Mouse (Mus musculus) MEL (cell line): ENCODE measurements around the gene Sft2d2.

Source experiments
- CTCF ChIP-seq, 3 experiments: IDR thresholded peaks in 2 of 3; conservative IDR thresholded peaks in 1 of 3; 2 replicates each; pipeline ENCODE4 v1.5.1; 2011 to 2012; ENCODE audit warnings: low read length in 3 of 3, low read depth in 2 of 3, mild to moderate bottlenecking in 2 of 3, improper control_type of control experiment in 1 of 3, inconsistent platforms in 1 of 3, mixed read lengths in 1 of 3, moderate library complexity in 1 of 3; ENCODE audit not compliant: control insufficient read depth in 1 of 3, insufficient read depth in 1 of 3, poor library complexity in 1 of 3, severe bottlenecking in 1 of 3
- ELF1 ChIP-seq: IDR thresholded peaks from 2 replicates; pipeline ENCODE4 v1.6.1; 2014; ENCODE audit warnings: low read depth, mild to moderate bottlenecking, inconsistent platforms, low read length, improper control_type of control experiment, moderate library complexity
- EP300 ChIP-seq, 2 experiments: IDR thresholded peaks; 2 replicates each; pipeline ENCODE4 v1.6.1; 2011; ENCODE audit warnings: improper control_type of control experiment in 2 of 2, low read length in 2 of 2, low read depth in 1 of 2, mild to moderate bottlenecking in 1 of 2
- GATA1 ChIP-seq: IDR thresholded peaks from 2 replicates; pipeline ENCODE4 v1.6.1; 2011; ENCODE audit warnings: low read depth, low read length, improper control_type of control experiment
- MEF2A ChIP-seq: IDR thresholded peaks from 2 replicates; pipeline ENCODE4 v1.6.1; 2014; ENCODE audit warnings: low read depth, mild to moderate bottlenecking, inconsistent platforms, low read length, improper control_type of control experiment; ENCODE audit not compliant: poor library complexity, insufficient replicate concordance, severe bottlenecking; ENCODE audit errors: extremely low read depth
- MXI1 ChIP-seq: IDR thresholded peaks from 2 replicates; pipeline ENCODE4 v1.6.1; 2011; ENCODE audit warnings: mild to moderate bottlenecking, low read depth, low read length, improper control_type of control experiment
- POLR2A ChIP-seq, 2 experiments: IDR thresholded peaks; 2 replicates each; pipeline ENCODE4 v1.6.1; 2011 to 2012; ENCODE audit warnings: low read length in 2 of 2, mild to moderate bottlenecking in 2 of 2, control low read depth in 1 of 2, improper control_type of control experiment in 1 of 2, low read depth in 1 of 2, moderate library complexity in 1 of 2; ENCODE audit not compliant: control insufficient read depth in 1 of 2, insufficient read depth in 1 of 2, poor library complexity in 1 of 2
- TCF12 ChIP-seq: IDR thresholded peaks from 2 replicates; pipeline ENCODE4 v1.6.1; 2014; ENCODE audit warnings: low read depth, mild to moderate bottlenecking, inconsistent platforms, low read length, improper control_type of control experiment, moderate library complexity
- USF2 ChIP-seq, 2 experiments: IDR thresholded peaks; 2 replicates each; pipeline ENCODE4 v1.6.1; 2011 to 2012; ENCODE audit warnings: improper control_type of control experiment in 2 of 2, low read length in 2 of 2, borderline replicate concordance in 1 of 2, inconsistent platforms in 1 of 2, low read depth in 1 of 2, mild to moderate bottlenecking in 1 of 2; ENCODE audit not compliant: insufficient read depth in 1 of 2

DNA sequence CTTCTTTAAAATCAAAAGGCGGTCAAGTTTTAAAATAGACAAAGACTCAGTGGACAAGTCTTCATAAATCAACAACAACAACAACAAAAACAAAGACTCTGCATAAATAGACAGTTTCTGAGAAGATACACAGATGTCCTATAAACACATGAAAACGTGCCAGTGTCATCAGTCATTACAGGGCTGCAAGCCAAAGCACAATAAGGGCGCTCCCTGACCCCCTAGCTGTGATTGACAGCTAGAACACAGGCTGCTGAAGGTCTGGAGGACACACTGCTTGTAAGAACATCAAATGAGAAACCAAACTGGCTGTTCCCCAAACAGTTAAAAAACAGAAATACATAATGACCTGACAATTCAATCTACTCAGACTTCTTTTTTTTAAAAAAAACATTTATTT lies 5.4 kb upstream of the Sft2d2 start:
- TF ChIP-seq MEF2A (no peak), POLR2A (IDR thresholded peaks at IDR 0.05; ENCODE audit: control insufficient read depth in 1 of 2, insufficient read depth in 1 of 2, low read depth in 1 of 2, low read length in 2 of 2, poor library complexity in 1 of 2) (no peak), EP300 (IDR thresholded peaks at IDR 0.05; ENCODE audit: low read depth in 1 of 2, low read length in 2 of 2) (no peak), CTCF (IDR thresholded peaks at IDR 0.05 in 2 of 3, conservative IDR thresholded peaks at IDR 0.05 in 1 of 3; ENCODE audit: control insufficient read depth in 1 of 3, insufficient read depth in 1 of 3, low read depth in 2 of 3, low read length in 3 of 3, poor library complexity in 1 of 3, severe bottlenecking in 1 of 3) (no peak), GATA1 (no peak), ELF1 (no peak), TCF12 (no peak), MXI1 (no peak), USF2 (IDR thresholded peaks at IDR 0.05; ENCODE audit: borderline replicate concordance in 1 of 2, insufficient read depth in 1 of 2, low read depth in 1 of 2, low read length in 2 of 2) (no peak)
